In genomic region chr10:110931161-110931912, GRCm38 (mm10) we compare ENCODE assay signal across 8 mouse cellular contexts. TPM values are rescaled to one million over a fixed set of nuclear protein-coding genes. Genes with fewer than 3 reads are reported as not detected.
DNase-seq lines count a peak whose midpoint lies in the region; ATAC-seq and TF ChIP-seq lines count a peak whose summit lies in the region.

No protein-coding gene starts in this region.

- H3K4me1 ChIP-seq in kidney, postnatal 0 days (replicated peaks; ENCODE audit: insufficient read depth, low read length): no peaks in the 10 kb centered on the region
- H3K4me1 ChIP-seq in hindbrain, postnatal 0 days (ENCODE audit: insufficient read depth, low read length): peaks cover 24% of the 10 kb centered on the region
- H3K4me1 ChIP-seq in neural tube, embryonic 11.5 days (ENCODE audit: control insufficient read depth, insufficient read depth, low read length): peaks cover 8% of the 10 kb centered on the region

- H3K36me3 ChIP-seq in kidney, postnatal 0 days (ENCODE audit: insufficient read depth, low read length): no peaks in the 10 kb centered on the region
- no peaks in the 10 kb centered on the region for H3K36me3 ChIP-seq in hindbrain, postnatal 0 days (ENCODE audit: insufficient read depth, low read length)
- H3K36me3 ChIP-seq in neural tube, embryonic 11.5 days (ENCODE audit: control insufficient read depth, insufficient read depth, low read length): no peaks in the 10 kb centered on the region

- no peak for ATAC-seq in kidney, postnatal 0 days (replicated peaks; ENCODE audit: low FRiP score, low read depth)
- peak; percentile 49 for ATAC-seq in hindbrain, postnatal 0 days
- ATAC-seq in neural tube, embryonic 11.5 days (ENCODE audit: insufficient read depth, low FRiP score, low TSS enrichment): 0 out of 2 replicates have a peak, but pooled peaks have one; percentile 25
- ATAC-seq in cerebellum, adult (ENCODE audit: insufficient number of reproducible peaks, low FRiP score, low TSS enrichment): no peak

- 0 out of 2 replicates have a peak overlapping the region, but pooled peaks have one; percentile 2 for H3K4me3 ChIP-seq in kidney, postnatal 0 days (replicated peaks; ENCODE audit: low read depth, low read length)
- H3K4me3 ChIP-seq in hindbrain, postnatal 0 days (ENCODE audit: low read length): no peak overlapping the region
- H3K4me3 ChIP-seq in neural tube, embryonic 11.5 days (ENCODE audit: low read depth, low read length): no peak overlapping the region

- TF ChIP-seq CTCF in kidney, postnatal 0 days (IDR thresholded peaks at IDR 0.05; ENCODE audit: low read depth): no peak
- TF ChIP-seq CTCF in hindbrain, postnatal 0 days (IDR thresholded peaks at IDR 0.05; ENCODE audit: low read depth): no peak

- H3K9me3 ChIP-seq in kidney, postnatal 0 days (replicated peaks; ENCODE audit: low read length): no peaks in the 10 kb centered on the region
- no peaks in the 10 kb centered on the region for H3K9me3 ChIP-seq in hindbrain, postnatal 0 days (ENCODE audit: low read length)
- H3K9me3 ChIP-seq in neural tube, embryonic 11.5 days (ENCODE audit: control insufficient read depth, low read length): no peaks in the 10 kb centered on the region

- no peaks in the 10 kb centered on the region for H3K27me3 ChIP-seq in kidney, postnatal 0 days (ENCODE audit: insufficient read depth, low read length)
- no peaks in the 10 kb centered on the region for H3K27me3 ChIP-seq in hindbrain, postnatal 0 days (ENCODE audit: insufficient read depth, low read length)
- no peaks in the 10 kb centered on the region for H3K27me3 ChIP-seq in neural tube, embryonic 11.5 days (ENCODE audit: control insufficient read depth, insufficient read depth, low read length)

- peak overlapping the region; percentile 42; the same call in 1 of the 2 replicates for H3K27ac ChIP-seq in kidney, postnatal 0 days
- H3K27ac ChIP-seq in hindbrain, postnatal 0 days: peak overlapping the region; percentile 73
- H3K27ac ChIP-seq in neural tube, embryonic 11.5 days (ENCODE audit: low read depth, low read length): peak overlapping the region; percentile 55; the same call in 1 of the 2 replicates

- no peak overlapping the region for H3K9ac ChIP-seq in kidney, postnatal 0 days (ENCODE audit: low read depth, low read length)
- peak overlapping the region; percentile 29; the same call in 1 of the 2 replicates for H3K9ac ChIP-seq in hindbrain, postnatal 0 days (replicated peaks; ENCODE audit: low read length)
- H3K9ac ChIP-seq in neural tube, embryonic 11.5 days (ENCODE audit: low read length): no peak overlapping the region

- peak overlapping the region; percentile 34 for H3K4me2 ChIP-seq in kidney, postnatal 0 days (ENCODE audit: low read length)
- H3K4me2 ChIP-seq in hindbrain, postnatal 0 days (ENCODE audit: low read depth, low read length): peak overlapping the region; percentile 45
- H3K4me2 ChIP-seq in neural tube, embryonic 11.5 days (ENCODE audit: low read depth): no peak overlapping the region

- WGBS in kidney, postnatal 0 days: 57% methylated on average over 13 of the region's 13 CpGs
- 20% methylated on average over 13 of the region's 13 CpGs for WGBS in hindbrain, postnatal 0 days
- WGBS in neural tube, embryonic 11.5 days: 45% methylated on average over 13 of the region's 13 CpGs

- DNase-seq in kidney, postnatal 0 days (ENCODE audit: low spot score): peak; percentile 22
- DNase-seq in kidney, adult 18-20 months: no peak
- DNase-seq in embryo, embryonic 11 days: peak; percentile 57
- DNase-seq in hindbrain, postnatal 0 days (ENCODE audit: low spot score): peak; percentile 70
- peak; percentile 34 for DNase-seq in neural tube, embryonic 11.5 days (ENCODE audit: low spot score)
- no peak for DNase-seq in layer of hippocampus, postnatal 25 days (ENCODE audit: extremely low spot score in 1 of 2, low spot score in 1 of 2)
- DNase-seq in kidney, adult 11 months: no peak

RNA-seq across cellular contexts. Expression of gene Csrp2, which starts 11.7 kb away (rescaled TPM):
- 206 and 218 TPM in 2 replicates for polyA plus RNA-seq in kidney, postnatal 0 days (2015; fragmentation: Nextera tagmentation; extraction: Ambion mirVana)
- total RNA-seq in hindbrain, postnatal 0 days (2014; rRNA removed): 43.2 and 76.3 TPM in 2 replicates
- 81.1 and 99.6 TPM in 2 replicates for polyA plus RNA-seq in hindbrain, postnatal 0 days (2015; fragmentation: Nextera tagmentation; extraction: Ambion mirVana)
- 152 and 165 TPM in 2 replicates for polyA plus RNA-seq in neural tube, embryonic 11.5 days (2014; fragmentation: Nextera tagmentation; extraction: Ambion mirVana)
- total RNA-seq in layer of hippocampus, postnatal 25 days (2021): 10 to 100 TPM; 27.3 to 29.7 TPM

Comparison
In these comparisons a context has a peak if more than half of its experiments do, and no peak if none do; other contexts are left out.
1. DNase-seq: peak in kidney, postnatal 0 days (single experiment), embryo, embryonic 11 days (single experiment), hindbrain, postnatal 0 days (single experiment) and neural tube, embryonic 11.5 days (single experiment); none in kidney, adult 18-20 months (single experiment), layer of hippocampus, postnatal 25 days (0 of 2) and kidney, adult 11 months (single experiment).
2. ATAC-seq: peak in hindbrain, postnatal 0 days (single experiment) and neural tube, embryonic 11.5 days (single experiment); none in kidney, postnatal 0 days (single experiment) and cerebellum, adult (single experiment).
3. Peak in every context shown above with its lines, with median percentiles within 50 percentile points of each other: H3K27ac ChIP-seq.